Mouse (Mus musculus) embryonic facial prominence, embryonic 10.5 days (tissue): ENCODE measurements around the gene Gm20696. TPM values are rescaled to one million over a fixed set of nuclear protein-coding genes. Genes with fewer than 3 reads are reported as not detected.
A peak's percentile ranks its signal among the peaks of the same experiment; 100 is the strongest.

Experiments
- DNase-seq: peaks from one replicate; pipeline ENCODE4 v3.0.0-alpha.2; 2017; ENCODE audit warnings: low spot score
- H3K27ac ChIP-seq: fragments of 300-500 bp; sonication (generic); replicated peaks from 2 replicates; pipeline ENCODE4 v1.5.1; 2016; ENCODE audit warnings: mild to moderate bottlenecking
- H3K27me3 ChIP-seq: fragments of 300-500 bp; sonication (generic); replicated peaks from 2 replicates; pipeline ENCODE4 v1.6.1; 2016; ENCODE audit warnings: low read depth, mild to moderate bottlenecking; ENCODE audit not compliant: poor library complexity, severe bottlenecking
- H3K36me3 ChIP-seq: fragments of 300-500 bp; sonication (generic); replicated peaks from 2 replicates; pipeline ENCODE4 v1.6.1; 2016; ENCODE audit warnings: mild to moderate bottlenecking, moderate library complexity
- H3K4me1 ChIP-seq: fragments of 300-500 bp; sonication (generic); 2 replicates; pipeline ENCODE4 v1.6.1; 2016
- H3K4me3 ChIP-seq: fragments of 300-500 bp; sonication (generic); 2 replicates; pipeline ENCODE4 v1.5.1; 2016; ENCODE audit warnings: mild to moderate bottlenecking, moderate library complexity
- H3K9me3 ChIP-seq: fragments of 300-500 bp; sonication (generic); 2 replicates; pipeline ENCODE4 v1.6.1; 2016; ENCODE audit warnings: mild to moderate bottlenecking
- WGBS: fragments of 180-500 bp; shearing (Covaris S2); methylation state at CpG from one replicate; pipeline ENCODE4 v1.1.7; 2016; 5-methylcytosine and 5-hydroxymethylcytosine counted together
- polyA plus RNA-seq: library from polyadenylated mRNA; unstranded; fragments of >200 nt; fragmentation: Nextera tagmentation; extraction: Ambion mirVana; gene quantifications from 2 replicates; pipeline ENCODE4 v1.2.1, GENCODE M21; 2016

The Gm20696 gene
- polyA plus RNA-seq, 1 experiment from 2014 or later, result 4.5 TPM

GRCm38 (mm10) chr6:99395745-99396144, 270.9 kb downstream of the Gm20696 start:
- no peaks in the 10 kb centered on the region; the same call in 1 of the 2 replicates for H3K27me3 ChIP-seq
- peaks cover 26% of the 10 kb centered on the region for H3K36me3 ChIP-seq
- no peaks in the 10 kb centered on the region; the same call in 1 of the 2 replicates for H3K4me1 ChIP-seq
- WGBS, result 82% methylated on average over 12 of the region's 12 CpGs
- DNase-seq, result no peak
- H3K27ac ChIP-seq, result no peak overlapping the region
- H3K4me3 ChIP-seq, result no peak overlapping the region
- no peaks in the 10 kb centered on the region for H3K9me3 ChIP-seq

- Histone ChIP-seq H3K27ac (no peak overlapping the region), H3K4me3 (no peak overlapping the region), H3K9me3 (no peaks in the 10 kb centered on the region), H3K4me1 (peaks cover 6% of the 10 kb centered on the region; the same call in 1 of the 2 replicates), H3K27me3 (no peaks in the 10 kb centered on the region; the same call in 1 of the 2 replicates), H3K36me3 (peaks cover 28% of the 10 kb centered on the region)
- 72% methylated on average over 5 of the region's 5 CpGs for WGBS
- no peak for DNase-seq
Observed at GRCm38 (mm10) chr6:99394801-99395200, 271.8 kb downstream of the Gm20696 start.

DNA sequence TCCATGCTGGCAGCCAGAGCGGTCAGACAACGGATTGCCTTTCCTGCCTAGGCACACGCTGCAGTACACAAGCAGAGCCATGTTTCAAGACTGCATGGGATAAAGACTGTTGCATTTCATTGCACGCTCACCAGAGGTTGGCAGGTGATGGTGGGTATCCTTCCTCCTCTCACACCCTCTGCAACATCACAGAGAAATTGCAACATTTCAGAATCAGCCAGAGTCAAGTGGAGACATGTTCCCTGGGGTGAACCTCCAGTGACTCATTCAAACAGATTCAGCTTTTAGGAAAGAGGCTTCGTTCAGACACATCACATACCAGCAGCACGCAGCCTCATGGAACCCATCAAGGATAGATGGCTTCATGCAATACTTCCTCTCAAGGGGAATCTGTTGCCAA, 274.1 kb downstream of the Gm20696 start:
- H3K4me3 ChIP-seq, result no peak overlapping the region
- no peaks in the 10 kb centered on the region for H3K9me3 ChIP-seq
- H3K27me3 ChIP-seq, result no peaks in the 10 kb centered on the region; the same call in 1 of the 2 replicates
- 90% methylated on average over 6 of the region's 6 CpGs for WGBS
- H3K36me3 ChIP-seq, result peaks cover 13% of the 10 kb centered on the region
- H3K4me1 ChIP-seq, result peaks cover 25% of the 10 kb centered on the region
- H3K27ac ChIP-seq, result no peak overlapping the region
- DNase-seq, result no peak

DNA sequence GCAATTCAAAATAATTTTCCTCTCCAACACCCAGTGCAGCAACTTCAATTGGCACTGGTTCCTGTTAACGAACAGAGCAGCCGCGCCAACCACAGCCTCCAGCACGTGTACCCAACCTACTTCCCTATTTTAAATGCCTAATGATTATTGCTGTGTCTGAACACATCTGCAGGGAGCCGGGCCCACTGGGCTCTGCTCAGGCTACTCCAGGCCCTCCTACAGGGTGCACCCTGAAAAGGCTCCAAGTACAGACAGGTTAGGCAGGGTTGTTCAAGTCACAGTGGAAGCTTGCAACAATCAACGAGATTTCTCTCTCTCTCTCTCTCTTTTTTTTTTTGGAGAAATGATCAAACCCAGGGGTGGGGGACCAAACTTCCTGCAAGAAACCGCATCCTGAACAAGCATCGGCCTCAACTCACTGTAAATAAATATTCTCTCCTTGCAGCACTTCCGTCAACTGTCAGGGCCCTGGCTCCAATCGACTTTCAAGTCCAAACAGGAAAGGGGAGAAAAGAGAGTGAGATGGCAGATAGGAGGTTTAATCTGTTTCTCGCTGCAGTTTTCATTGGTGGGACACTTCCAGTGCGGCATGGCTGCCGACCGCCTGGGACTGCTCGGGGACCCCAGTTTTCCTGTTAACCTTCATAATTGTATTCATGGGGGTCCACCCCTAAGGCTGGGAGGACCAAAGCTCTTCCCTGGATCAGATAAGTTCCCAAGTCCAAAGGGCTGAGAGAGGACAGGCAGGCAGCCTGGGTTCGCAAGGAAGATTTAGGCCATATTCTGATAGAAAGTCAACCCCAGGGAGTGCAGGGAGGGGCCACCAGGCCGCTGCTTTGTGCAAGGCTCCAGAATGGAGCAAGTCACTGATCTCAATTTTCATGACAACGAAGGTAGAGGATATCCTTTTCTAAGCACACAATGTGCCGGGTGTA, 277.6 kb downstream of the Gm20696 start:
- Histone ChIP-seq H3K27me3 (no peaks in the 10 kb centered on the region; the same call in 1 of the 2 replicates), H3K36me3 (peaks cover 13% of the 10 kb centered on the region), H3K4me1 (peaks cover 30% of the 10 kb centered on the region), H3K27ac (peak overlapping the region; percentile 42), H3K4me3 (no peak overlapping the region), H3K9me3 (no peaks in the 10 kb centered on the region)
- 73% methylated on average over 19 of the region's 19 CpGs for WGBS
- DNase-seq, result no peak

- Histone ChIP-seq H3K9me3 (no peaks in the 10 kb centered on the region), H3K27me3 (no peaks in the 10 kb centered on the region; the same call in 1 of the 2 replicates), H3K27ac (no peak overlapping the region), H3K4me3 (no peak overlapping the region), H3K36me3 (peaks cover 13% of the 10 kb centered on the region), H3K4me1 (peaks cover 38% of the 10 kb centered on the region)
- WGBS, result 86% methylated on average over 5 of the region's 5 CpGs
- no peak for DNase-seq
Observed at GRCm38 (mm10) chr6:99388023-99388422, 278.6 kb downstream of the Gm20696 start.

GRCm38 (mm10) chr6:99385059-99385604, 281.5 kb downstream of the Gm20696 start:
- H3K9me3 ChIP-seq, result no peaks in the 10 kb centered on the region
- no peak overlapping the region for H3K4me3 ChIP-seq
- H3K4me1 ChIP-seq, result peaks cover 43% of the 10 kb centered on the region
- no peaks in the 10 kb centered on the region for H3K27me3 ChIP-seq
- peaks cover 17% of the 10 kb centered on the region for H3K36me3 ChIP-seq
- DNase-seq, result no peak
- 83% methylated on average over 2 of the region's 2 CpGs for WGBS
- no peak overlapping the region for H3K27ac ChIP-seq

DNA sequence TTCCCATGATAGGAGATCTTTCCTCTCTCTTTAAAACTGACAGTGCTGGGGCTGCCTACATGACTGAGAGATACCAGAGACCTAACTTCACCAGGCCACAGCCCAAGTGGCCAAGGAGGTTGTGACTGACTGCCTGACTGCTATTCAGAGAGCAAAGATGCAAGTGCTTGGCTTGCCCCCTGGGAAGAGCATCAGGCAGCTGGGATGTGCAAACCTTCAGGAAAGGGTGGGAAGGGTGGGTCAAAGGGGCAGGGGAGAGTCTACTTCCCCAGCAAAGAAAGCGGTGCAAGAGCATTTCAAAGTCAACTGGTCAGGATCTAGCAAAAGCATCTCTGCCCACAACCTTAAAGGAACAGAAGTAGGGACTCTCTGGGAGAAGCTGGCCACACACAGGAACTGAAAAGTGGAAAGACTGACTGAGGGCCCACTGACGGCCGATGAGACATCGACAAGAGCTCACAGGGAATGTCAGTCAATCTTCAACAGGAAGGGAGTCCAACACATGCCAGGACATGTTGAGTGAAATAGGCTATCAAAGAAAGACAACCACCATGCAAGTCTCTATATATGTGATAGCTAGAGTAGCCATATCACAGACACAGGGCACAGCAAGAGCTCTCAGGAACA, 282.6 kb downstream of the Gm20696 start:
- no peak overlapping the region for H3K4me3 ChIP-seq
- peaks cover 14% of the 10 kb centered on the region for H3K36me3 ChIP-seq
- no peaks in the 10 kb centered on the region for H3K27me3 ChIP-seq
- 81% methylated on average over 4 of the region's 4 CpGs for WGBS
- no peak overlapping the region; the same call in 1 of the 2 replicates for H3K27ac ChIP-seq
- peaks cover 37% of the 10 kb centered on the region for H3K4me1 ChIP-seq
- no peaks in the 10 kb centered on the region for H3K9me3 ChIP-seq
- no peak for DNase-seq

DNA sequence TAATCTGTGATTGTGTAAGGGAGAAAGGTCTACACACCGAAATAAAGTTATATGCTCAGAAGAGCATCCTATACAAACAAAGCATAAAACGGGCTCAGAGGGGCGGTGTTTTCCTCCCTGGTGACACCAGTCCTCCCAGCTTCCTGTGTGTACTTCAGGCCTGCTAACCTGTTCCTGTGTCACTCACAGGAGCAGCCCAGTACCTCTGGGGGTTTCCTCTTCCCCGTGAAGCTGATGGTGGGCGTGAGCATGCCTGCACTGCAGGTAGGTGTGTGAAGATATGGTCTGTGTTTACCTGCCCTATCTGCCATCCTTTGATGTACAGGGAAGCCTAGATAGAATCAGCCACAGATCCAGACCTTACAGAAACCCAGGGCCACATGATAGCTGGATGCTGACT, 286.5 kb downstream of the Gm20696 start:
- WGBS, result 89% methylated on average over 5 of the region's 5 CpGs
- Histone ChIP-seq H3K4me1 (peaks cover 55% of the 10 kb centered on the region), H3K9me3 (no peaks in the 10 kb centered on the region), H3K27ac (no peak overlapping the region), H3K36me3 (peaks cover 4% of the 10 kb centered on the region; the same call in 1 of the 2 replicates), H3K27me3 (no peaks in the 10 kb centered on the region), H3K4me3 (no peak overlapping the region)
- DNase-seq, result no peak

- Histone ChIP-seq H3K4me3 (no peak overlapping the region), H3K27me3 (no peaks in the 10 kb centered on the region), H3K27ac (no peak overlapping the region), H3K4me1 (peaks cover 60% of the 10 kb centered on the region), H3K9me3 (no peaks in the 10 kb centered on the region), H3K36me3 (peaks cover 4% of the 10 kb centered on the region; the same call in 1 of the 2 replicates)
- DNase-seq, result peak; percentile 29
- 70% methylated on average over 7 of the region's 7 CpGs for WGBS
Observed at GRCm38 (mm10) chr6:99378997-99379710, 287.4 kb downstream of the Gm20696 start.

GRCm38 (mm10) chr6:99377716-99378115, 288.9 kb downstream of the Gm20696 start:
- Histone ChIP-seq H3K4me1 (peaks cover 53% of the 10 kb centered on the region), H3K27ac (peak overlapping the region; percentile 45; the same call in 1 of the 2 replicates)

DNA sequence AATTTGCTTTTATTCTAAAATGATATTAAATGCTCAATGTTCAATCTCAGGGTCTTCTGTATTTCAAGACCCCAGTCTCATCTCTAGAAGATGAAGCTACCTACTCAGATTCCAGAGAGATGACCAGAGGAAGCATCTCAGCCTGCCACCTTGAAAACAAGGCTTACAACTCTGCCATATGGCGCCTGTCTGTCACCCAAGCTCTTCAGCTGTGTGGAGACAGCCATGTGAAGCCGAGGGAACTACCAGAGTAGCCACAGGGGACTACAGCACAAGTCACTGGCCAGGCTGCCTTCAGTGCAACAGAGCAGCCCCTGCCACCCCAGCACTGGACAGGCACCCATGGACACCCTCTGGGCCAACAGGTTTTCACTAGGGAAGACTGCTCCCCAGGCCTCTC, 289.5 kb downstream of the Gm20696 start:
- peaks cover 11% of the 10 kb centered on the region; the same call in 1 of the 2 replicates for H3K36me3 ChIP-seq
- no peak for DNase-seq
- WGBS, result 62% methylated on average over 2 of the region's 2 CpGs
- peaks cover 50% of the 10 kb centered on the region for H3K4me1 ChIP-seq
- H3K27me3 ChIP-seq, result no peaks in the 10 kb centered on the region
- H3K9me3 ChIP-seq, result no peaks in the 10 kb centered on the region
- H3K27ac ChIP-seq, result peak overlapping the region; percentile 45
- H3K4me3 ChIP-seq, result no peak overlapping the region

More at GRCm38 (mm10) chr6:99377716-99378115, 288.9 kb downstream of the Gm20696 start:
- peaks cover 10% of the 10 kb centered on the region; the same call in 1 of the 2 replicates for H3K36me3 ChIP-seq
- 70% methylated on average over 4 of the region's 4 CpGs for WGBS
- H3K27me3 ChIP-seq, result no peaks in the 10 kb centered on the region
- no peak overlapping the region for H3K4me3 ChIP-seq
- no peak for DNase-seq
- no peaks in the 10 kb centered on the region for H3K9me3 ChIP-seq

DNA sequence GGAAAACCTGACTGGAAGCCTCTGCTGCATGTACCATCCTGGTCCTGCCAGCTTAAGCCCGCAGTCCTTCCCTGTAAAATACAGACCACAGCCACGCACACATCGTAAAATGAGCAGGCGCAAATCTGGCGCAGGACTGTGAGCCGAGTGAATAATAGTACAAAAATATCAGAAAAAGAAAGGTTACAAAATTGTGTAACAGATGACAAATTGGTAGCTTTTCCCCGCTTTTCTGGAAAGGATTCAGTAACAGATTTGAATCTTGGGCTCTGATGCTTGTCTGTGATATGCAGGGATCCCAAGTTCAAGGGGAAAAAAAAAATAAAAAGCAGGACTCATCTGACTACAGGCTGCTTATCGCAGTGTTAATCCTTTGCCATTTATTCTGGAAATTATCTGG, 289.9 kb downstream of the Gm20696 start:
- no peak for DNase-seq
- Histone ChIP-seq H3K9me3 (no peaks in the 10 kb centered on the region), H3K27me3 (no peaks in the 10 kb centered on the region), H3K36me3 (peaks cover 10% of the 10 kb centered on the region; the same call in 1 of the 2 replicates), H3K27ac (0 out of 2 replicates have a peak overlapping the region, but pooled peaks have one; percentile 11), H3K4me3 (no peak overlapping the region), H3K4me1 (peaks cover 46% of the 10 kb centered on the region)
- 88% methylated on average over 8 of the region's 8 CpGs for WGBS
